Mouse (Mus musculus): ENCODE data around the gene Olfr204. TPM values are rescaled to one million over a fixed set of nuclear protein-coding genes. Genes with fewer than 3 reads are reported as not detected.
"Not testable (repeated sequence)": the region's sequence is repeated elsewhere in the genome, so short reads cannot be mapped to it uniquely, and the experiment has no call there.

Olfr204 gene
- not detected in 2 replicates for polyA plus RNA-seq (2015; fragmentation: Nextera tagmentation; extraction: Ambion mirVana)

DNA sequence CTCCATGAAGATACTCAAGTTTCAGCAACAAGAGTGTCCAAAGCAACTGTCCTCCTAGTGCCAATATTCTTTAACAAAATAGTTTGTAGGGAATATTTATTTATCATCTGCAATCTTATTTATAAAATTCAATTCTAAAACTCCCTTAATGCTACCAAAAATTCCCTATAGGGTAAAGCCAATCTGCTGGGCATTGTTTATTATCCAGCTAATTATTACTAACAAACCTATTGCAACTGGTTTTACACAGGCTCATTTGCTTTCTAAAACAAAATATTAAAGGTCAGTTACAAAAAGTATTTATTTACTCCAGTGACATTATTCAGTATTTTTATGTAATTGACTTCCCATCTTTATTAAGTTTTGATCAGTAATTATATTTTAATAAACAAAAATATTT, at the start of gene Olfr204:
Gene Olfr204, minus strand, starts transcription at position 101 of the 400 bp plus-strand sequence.
- no peak for ATAC-seq (ENCODE audit: insufficient number of reproducible peaks, insufficient read depth, low FRiP score, low TSS enrichment, low read depth)
- Histone ChIP-seq H3K9me3 (no peaks in the 10 kb centered on the region), H3K27me3 (no peaks in the 10 kb centered on the region)

DNA sequence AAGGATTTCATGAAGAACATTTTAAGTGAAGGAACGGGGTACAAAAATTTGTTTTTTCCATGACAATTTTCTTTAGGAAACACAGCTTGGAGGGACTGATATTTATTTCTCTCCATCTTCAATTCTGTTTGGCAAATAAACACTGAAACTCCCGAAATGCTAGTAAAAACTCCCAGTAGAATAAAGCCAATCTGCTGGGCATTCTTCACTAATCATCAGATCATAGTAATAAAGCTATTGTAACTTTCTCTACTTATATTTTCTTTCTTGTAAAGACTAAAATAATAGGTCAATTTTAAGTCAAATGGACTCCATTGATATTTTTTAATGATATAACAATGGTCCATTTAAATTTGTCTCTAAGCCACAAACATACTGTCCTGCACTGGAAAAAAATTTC, 45.8 kb upstream of the Olfr204 start, which contains the start of gene Olfr209:
Gene Olfr209, minus strand, starts transcription at position 101 of the 400 bp plus-strand sequence.
- Histone ChIP-seq H3K4me2 (no peak within 1 kb of the TSS), H3K27ac (no peak within 1 kb of the TSS), H3K27me3 (no peaks in the 10 kb centered on the region), H3K36me3 (no peaks in the 10 kb centered on the region), H3K4me1 (no peaks in the 10 kb centered on the region), H3K4me3 (no peak within 1 kb of the TSS), H3K9ac (no peak within 1 kb of the TSS), H3K9me3 (no peaks in the 10 kb centered on the region; the same call in 1 of the 2 replicates)
- ATAC-seq (ENCODE audit: insufficient number of reproducible peaks, insufficient read depth, low FRiP score, low TSS enrichment, low read depth) = no peak
- 79% methylated on average over 2 of the region's 2 CpGs for WGBS

More for the DNA sequence above, at the start of gene Olfr204:
- Histone ChIP-seq H3K4me2 (no peak within 1 kb of the TSS), H3K4me3 (no peak within 1 kb of the TSS), H3K9ac (no peak within 1 kb of the TSS), H3K36me3 (no peaks in the 10 kb centered on the region), H3K27ac (no peak within 1 kb of the TSS), H3K4me1 (no peaks in the 10 kb centered on the region)

DNA sequence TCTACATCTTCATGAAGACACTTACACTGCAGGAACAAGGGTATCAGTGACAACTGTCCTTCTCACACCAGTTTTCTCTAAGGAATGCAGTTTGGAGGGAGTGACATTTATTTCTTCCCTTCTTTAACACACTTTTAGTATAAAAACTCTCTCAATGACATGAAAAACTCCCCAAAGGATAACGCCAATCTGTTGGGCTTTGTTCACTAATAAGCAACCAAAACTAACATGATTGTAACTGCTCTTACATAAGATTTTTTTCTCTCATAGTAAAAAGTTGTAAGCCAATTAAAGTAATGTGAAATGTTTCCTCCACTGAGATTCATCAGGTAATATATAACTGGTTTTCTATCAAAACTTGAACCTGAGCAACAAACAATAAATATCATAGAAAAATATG, 31.1 kb upstream of the Olfr204 start, which contains the start of gene Olfr206:
Gene Olfr206, minus strand, starts transcription at position 101 of the 400 bp plus-strand sequence.
- Histone ChIP-seq H3K4me2 (no peak within 1 kb of the TSS), H3K9me3 (no peaks in the 10 kb centered on the region), H3K27me3 (no peaks in the 10 kb centered on the region), H3K9ac (no peak within 1 kb of the TSS), H3K4me3 (no peak within 1 kb of the TSS), H3K27ac (no peak within 1 kb of the TSS), H3K4me1 (no peaks in the 10 kb centered on the region), H3K36me3 (no peaks in the 10 kb centered on the region)
- WGBS = 70% methylated on average over 1 of the region's 1 CpGs
- ATAC-seq (ENCODE audit: insufficient number of reproducible peaks, insufficient read depth, low FRiP score, low TSS enrichment, low read depth) = no peak

DNA sequence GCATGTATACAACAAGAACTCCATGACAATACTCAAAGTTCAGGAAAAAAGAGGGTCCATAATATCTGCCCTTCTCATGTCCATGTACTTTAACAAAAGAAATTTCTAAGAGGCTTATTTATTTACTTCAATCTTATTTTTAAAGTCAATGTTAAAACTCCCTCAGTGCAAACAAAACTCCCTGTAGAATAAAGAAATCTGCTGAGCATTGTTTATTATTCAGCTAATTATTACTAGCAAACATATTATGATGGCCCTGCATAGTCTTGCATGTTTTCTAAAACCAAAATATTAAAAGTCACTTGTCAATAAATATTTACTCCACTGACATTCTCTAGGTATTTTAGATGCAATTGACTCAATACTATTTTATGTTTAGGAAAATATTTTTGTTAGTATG, 13.0 kb upstream of the Olfr204 start, which contains the start of gene Olfr205:
Gene Olfr205, minus strand, starts transcription at position 101 of the 400 bp plus-strand sequence.
- H3K4me1 ChIP-seq = no peaks in the 10 kb centered on the region
- no peak within 1 kb of the TSS for H3K9ac ChIP-seq
- H3K36me3 ChIP-seq = no peaks in the 10 kb centered on the region
- ATAC-seq (ENCODE audit: insufficient number of reproducible peaks, insufficient read depth, low FRiP score, low TSS enrichment, low read depth) = no peak
- H3K4me2 ChIP-seq = no peak within 1 kb of the TSS
- no peaks in the 10 kb centered on the region for H3K27me3 ChIP-seq
- H3K4me3 ChIP-seq = no peak within 1 kb of the TSS
- H3K9me3 ChIP-seq = no peaks in the 10 kb centered on the region
- no peak within 1 kb of the TSS for H3K27ac ChIP-seq

DNA sequence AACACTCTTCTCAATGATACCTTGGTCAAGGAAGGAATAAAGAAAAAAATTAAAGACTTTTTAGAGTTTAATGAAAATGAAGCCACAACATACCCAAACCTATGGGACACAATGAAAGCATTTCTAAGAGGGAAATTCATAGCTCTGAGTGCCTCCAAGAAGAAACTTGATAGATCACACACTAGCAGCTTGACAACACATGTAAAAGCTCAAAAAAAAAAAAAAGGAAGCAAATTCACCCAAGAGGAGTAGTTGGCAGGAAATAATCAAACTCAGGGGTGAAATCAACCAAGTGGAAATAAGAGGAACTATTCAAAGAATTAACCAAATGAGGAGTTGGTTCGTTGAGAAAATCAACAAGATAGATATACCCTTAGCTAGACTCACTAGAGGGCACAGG, 5.2 kb upstream of the Olfr204 start:
- H3K4me2 ChIP-seq; H3K36me3 ChIP-seq; H3K4me1 ChIP-seq; H3K4me3 ChIP-seq; H3K27ac ChIP-seq; ATAC-seq (ENCODE audit: insufficient number of reproducible peaks, insufficient read depth, low FRiP score, low TSS enrichment, low read depth); H3K27me3 ChIP-seq; H3K9ac ChIP-seq; H3K9me3 ChIP-seq: not testable (repeated sequence)
- WGBS = 65% methylated on average over 1 of the region's 1 CpGs

DNA sequence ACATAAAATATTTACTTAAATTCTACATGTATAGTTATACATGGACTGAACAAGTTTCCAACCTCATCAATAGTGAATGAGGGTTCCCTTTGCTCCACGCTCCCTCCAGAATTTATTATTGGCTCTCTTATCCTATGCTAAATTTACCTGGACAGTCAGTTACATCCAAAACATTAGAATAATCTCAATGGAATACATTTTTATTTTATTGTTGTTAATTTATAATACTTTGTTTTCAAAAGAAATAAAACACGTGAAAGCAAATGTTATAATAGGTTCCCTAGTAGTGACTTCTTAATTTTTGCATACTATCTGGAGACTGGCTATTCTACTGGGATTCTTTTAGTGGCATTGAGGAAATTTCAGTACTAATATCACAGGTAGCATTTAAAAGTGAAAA, 19.5 kb downstream of the Olfr204 start, which contains the start of gene Olfr203:
Gene Olfr203, plus strand, starts transcription at position 301 of the 400 bp plus-strand sequence.
- Histone ChIP-seq H3K4me3 (no peak within 1 kb of the TSS), H3K9ac (no peak within 1 kb of the TSS), H3K4me2 (no peak within 1 kb of the TSS), H3K36me3 (no peaks in the 10 kb centered on the region), H3K27me3 (no peaks in the 10 kb centered on the region), H3K27ac (no peak within 1 kb of the TSS), H3K9me3 (no peaks in the 10 kb centered on the region), H3K4me1 (no peaks in the 10 kb centered on the region)
- no peak for ATAC-seq (ENCODE audit: insufficient number of reproducible peaks, insufficient read depth, low FRiP score, low TSS enrichment, low read depth)
- 84% methylated on average over 2 of the region's 2 CpGs for WGBS

DNA sequence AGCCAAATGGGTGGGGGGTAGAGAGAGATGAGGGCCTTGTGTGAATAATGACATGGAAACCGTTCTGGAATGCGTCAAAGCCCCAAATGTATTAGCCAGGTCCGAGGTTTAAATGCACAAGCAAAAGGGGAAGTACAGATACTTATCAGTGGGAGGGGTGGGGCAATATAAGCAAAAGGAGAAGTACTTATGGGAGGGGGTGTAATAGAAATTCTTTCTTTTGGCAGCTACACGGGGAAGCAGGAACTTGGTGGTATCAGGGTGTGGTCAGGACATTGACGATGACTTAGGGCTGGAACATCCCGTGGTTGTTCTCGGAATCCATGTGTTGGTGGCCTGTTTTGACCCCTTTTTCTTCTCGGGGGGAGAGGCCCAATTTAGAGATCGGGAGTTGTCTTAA, 30.5 kb downstream of the Olfr204 start:
- not testable (repeated sequence) for H3K27me3 ChIP-seq; H3K36me3 ChIP-seq; H3K4me2 ChIP-seq; H3K4me1 ChIP-seq; H3K27ac ChIP-seq; H3K9ac ChIP-seq; H3K4me3 ChIP-seq; H3K9me3 ChIP-seq; ATAC-seq (ENCODE audit: insufficient number of reproducible peaks, insufficient read depth, low FRiP score, low TSS enrichment, low read depth)
- 75% methylated on average over 9 of the region's 9 CpGs for WGBS

DNA sequence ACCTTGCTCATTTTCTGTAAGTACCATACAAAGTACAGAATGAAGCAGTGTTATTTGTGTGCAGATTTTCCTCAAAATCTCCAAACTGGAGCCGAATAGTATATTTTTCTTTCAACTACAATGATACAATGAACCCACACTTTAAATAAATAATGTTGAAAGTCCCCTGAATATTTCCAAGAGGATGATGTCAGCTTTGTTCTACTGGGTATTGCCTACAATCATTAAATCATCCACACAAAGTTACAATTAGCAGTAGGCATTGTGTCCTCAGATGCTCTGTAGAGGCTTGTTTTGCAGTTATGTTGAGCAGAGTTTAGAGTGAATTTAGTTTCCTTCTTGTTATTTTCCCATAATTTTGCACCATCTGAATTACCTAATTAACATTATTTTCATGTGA, 31.4 kb downstream of the Olfr204 start, which contains the start of gene Olfr202:
Gene Olfr202, minus strand, starts transcription at position 101 of the 400 bp plus-strand sequence.
- Histone ChIP-seq H3K4me2 (no peak within 1 kb of the TSS), H3K4me1 (no peaks in the 10 kb centered on the region), H3K36me3 (no peaks in the 10 kb centered on the region), H3K9me3 (no peaks in the 10 kb centered on the region), H3K9ac (no peak within 1 kb of the TSS), H3K27ac (no peak within 1 kb of the TSS), H3K27me3 (no peaks in the 10 kb centered on the region), H3K4me3 (no peak within 1 kb of the TSS)
- ATAC-seq (ENCODE audit: insufficient number of reproducible peaks, insufficient read depth, low FRiP score, low TSS enrichment, low read depth) = no peak
- WGBS = 83% methylated on average over 1 of the region's 1 CpGs

DNA sequence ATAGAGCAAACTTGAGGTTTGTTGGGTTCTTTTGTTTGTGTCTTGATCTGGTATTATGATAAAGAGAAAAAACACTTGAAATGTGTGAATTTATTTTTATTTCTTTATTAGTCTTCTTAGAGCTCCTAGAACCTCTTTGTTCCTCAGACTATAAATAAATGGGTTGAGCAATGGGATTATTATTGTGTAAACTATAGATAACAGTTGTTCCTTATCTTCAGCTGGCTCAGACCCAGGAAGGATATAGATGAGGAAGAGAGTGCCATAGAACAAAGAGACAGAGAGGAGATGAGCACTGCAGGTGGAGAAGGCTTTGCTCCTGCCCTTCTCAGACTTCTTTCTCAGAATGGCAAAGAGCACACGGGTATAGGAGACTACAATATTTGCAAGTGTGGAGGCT, 34.6 kb downstream of the Olfr204 start:
- no peaks in the 10 kb centered on the region for H3K4me1 ChIP-seq
- ATAC-seq (ENCODE audit: insufficient number of reproducible peaks, insufficient read depth, low FRiP score, low TSS enrichment, low read depth) = no peak
- H3K4me3 ChIP-seq = no peak overlapping the region
- no peaks in the 10 kb centered on the region for H3K9me3 ChIP-seq
- H3K9ac ChIP-seq = no peak overlapping the region
- no peak overlapping the region for H3K4me2 ChIP-seq
- H3K27me3 ChIP-seq = no peaks in the 10 kb centered on the region
- WGBS = 74% methylated on average over 1 of the region's 1 CpGs
- no peak overlapping the region for H3K27ac ChIP-seq
- no peaks in the 10 kb centered on the region for H3K36me3 ChIP-seq

DNA sequence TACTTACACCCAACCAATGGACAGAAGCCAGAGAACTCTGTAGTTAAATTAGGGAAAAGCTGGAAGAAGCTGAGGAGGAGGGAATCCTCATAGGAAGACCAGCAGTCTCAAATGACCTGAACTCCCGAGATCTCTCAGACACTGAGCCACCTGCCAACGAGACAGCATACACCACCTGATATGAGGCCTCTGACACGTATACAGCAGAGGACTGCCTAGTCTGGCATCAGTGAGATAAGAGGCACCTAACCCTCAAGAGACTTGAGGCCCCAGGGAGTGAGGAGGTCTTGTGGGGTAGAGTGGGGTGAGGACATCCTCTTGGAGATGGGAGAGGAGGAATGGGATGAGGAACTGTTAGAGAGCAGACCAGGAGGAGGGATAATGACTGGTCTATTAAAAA, 37.5 kb downstream of the Olfr204 start:
- H3K27me3 ChIP-seq = no peaks in the 10 kb centered on the region
- 79% methylated on average over 3 of the region's 3 CpGs for WGBS
- H3K4me3 ChIP-seq = no peak overlapping the region
- no peak overlapping the region for H3K27ac ChIP-seq
- no peaks in the 10 kb centered on the region for H3K36me3 ChIP-seq
- H3K4me1 ChIP-seq = no peaks in the 10 kb centered on the region
- no peak overlapping the region for H3K9ac ChIP-seq
- ATAC-seq (ENCODE audit: insufficient number of reproducible peaks, insufficient read depth, low FRiP score, low TSS enrichment, low read depth) = no peak
- H3K4me2 ChIP-seq = no peak overlapping the region
- no peaks in the 10 kb centered on the region for H3K9me3 ChIP-seq

DNA sequence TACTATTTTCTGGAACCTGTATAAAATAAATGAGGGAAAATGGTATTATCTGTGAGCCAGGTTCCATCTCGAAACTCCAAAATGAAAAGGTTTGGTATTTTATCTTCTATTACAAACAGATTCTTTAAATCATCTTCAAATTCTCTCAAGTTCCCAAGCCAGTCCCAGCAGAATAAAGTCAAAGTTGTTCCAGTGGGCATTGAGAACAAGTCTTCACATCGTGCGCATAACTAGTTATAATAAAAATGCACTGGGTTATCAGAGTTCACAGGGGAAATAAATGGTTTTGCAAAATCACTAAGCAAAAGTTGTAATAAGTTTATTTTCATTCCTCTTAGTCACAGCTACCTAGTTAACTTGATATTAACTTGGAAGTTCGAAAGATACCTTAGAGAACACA, 45.5 kb downstream of the Olfr204 start, which contains the start of gene Olfr201:
Gene Olfr201, minus strand, starts transcription at position 101 of the 400 bp plus-strand sequence.
- ATAC-seq (ENCODE audit: insufficient number of reproducible peaks, insufficient read depth, low FRiP score, low TSS enrichment, low read depth); H3K36me3 ChIP-seq: not testable (repeated sequence)
- WGBS = 89% methylated on average over 4 of the region's 4 CpGs

DNA sequence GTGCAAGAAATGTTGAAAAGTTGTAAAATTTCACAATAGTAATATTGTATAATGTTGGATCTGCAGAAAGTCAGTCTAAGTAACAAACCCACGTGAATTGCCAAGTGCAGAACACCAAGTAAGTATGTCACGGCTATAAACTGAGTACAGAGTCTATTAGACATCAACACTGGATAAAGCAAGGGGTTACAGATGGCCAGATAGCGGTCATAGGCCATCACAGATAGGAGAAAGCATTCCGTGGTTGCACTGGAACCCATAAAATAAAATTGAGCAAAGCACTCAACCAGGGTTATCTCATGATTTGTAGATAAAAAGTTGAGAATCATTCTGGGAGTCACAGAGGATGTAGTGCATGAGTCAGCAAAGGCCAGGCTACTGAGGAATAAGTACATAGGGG, 49.0 kb downstream of the Olfr204 start:
- ATAC-seq (ENCODE audit: insufficient number of reproducible peaks, insufficient read depth, low FRiP score, low TSS enrichment, low read depth); H3K4me2 ChIP-seq; H3K4me1 ChIP-seq; H3K36me3 ChIP-seq; H3K27me3 ChIP-seq; H3K27ac ChIP-seq; H3K4me3 ChIP-seq; H3K9me3 ChIP-seq; H3K9ac ChIP-seq: not testable (repeated sequence)
- WGBS = 73% methylated on average over 4 of the region's 4 CpGs

More for the DNA sequence above, 45.5 kb downstream of the Olfr204 start, which contains the start of gene Olfr201:
- H3K4me1 ChIP-seq, H3K4me2 ChIP-seq, H3K4me3 ChIP-seq, H3K9me3 ChIP-seq, H3K27ac ChIP-seq, H3K27me3 ChIP-seq, H3K9ac ChIP-seq: not testable (repeated sequence)
